Mouse (Mus musculus) midbrain, embryonic 10.5 days (tissue): ENCODE measurements around the gene Begain. TPM values are rescaled to one million over a fixed set of nuclear protein-coding genes. Genes with fewer than 3 reads are reported as not detected.

ENCODE experiments used
- DNase-seq: peaks from one replicate; pipeline ENCODE4 v3.0.0-alpha.2; 2017; ENCODE audit warnings: low spot score
- H3K27ac ChIP-seq: fragments of 300-500 bp; sonication (generic); replicated peaks from 2 replicates; pipeline ENCODE4 v1.5.1; 2016; ENCODE audit warnings: mild to moderate bottlenecking
- H3K27me3 ChIP-seq: fragments of 300-500 bp; sonication (generic); 2 replicates; pipeline ENCODE4 v1.6.1; 2016; ENCODE audit warnings: low read depth, mild to moderate bottlenecking; ENCODE audit not compliant: poor library complexity, severe bottlenecking
- H3K36me3 ChIP-seq: fragments of 300-500 bp; sonication (generic); 2 replicates; pipeline ENCODE4 v1.6.1; 2016; ENCODE audit warnings: mild to moderate bottlenecking, moderate library complexity
- H3K4me1 ChIP-seq: fragments of 300-500 bp; sonication (generic); 2 replicates; pipeline ENCODE4 v1.6.1; 2016
- H3K4me3 ChIP-seq: fragments of 300-500 bp; sonication (generic); 2 replicates; pipeline ENCODE4 v1.5.1; 2016; ENCODE audit warnings: mild to moderate bottlenecking, moderate library complexity
- H3K9me3 ChIP-seq: fragments of 300-500 bp; sonication (generic); replicated peaks from 2 replicates; pipeline ENCODE4 v1.6.1; 2016; ENCODE audit warnings: mild to moderate bottlenecking
- WGBS: fragments of 180-500 bp; shearing (Covaris S2); methylation state at CpG from one replicate; pipeline ENCODE4 v1.1.7; 2016; 5-methylcytosine and 5-hydroxymethylcytosine counted together
- polyA plus RNA-seq: library from polyadenylated mRNA; unstranded; fragments of >200 nt; fragmentation: Nextera tagmentation; extraction: Ambion mirVana; gene quantifications from 2 replicates; pipeline ENCODE4 v1.2.1, GENCODE M21; 2016

Begain gene
- polyA plus RNA-seq, 1 experiment from 2014 or later = 4.3 TPM

DNA sequence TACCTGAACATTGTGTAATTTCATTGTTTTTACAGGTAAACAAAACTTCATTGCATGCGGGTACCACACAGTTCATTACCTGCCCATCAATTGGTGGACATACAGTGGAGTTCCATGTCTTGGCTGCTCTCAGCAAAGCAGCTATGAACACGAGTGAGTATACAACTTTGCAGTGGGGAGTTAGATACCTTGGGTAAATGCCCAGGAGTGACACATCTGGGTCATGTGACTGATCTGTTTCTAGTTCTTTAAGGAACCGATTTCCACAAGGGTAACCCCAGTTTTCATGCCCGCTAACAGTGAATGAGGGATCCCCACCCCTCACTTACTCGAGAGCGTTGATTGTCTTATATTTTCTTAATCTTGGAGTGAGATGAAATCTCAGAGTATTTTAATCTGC lies 9.0 kb upstream of the Begain start:
- no peaks in the 10 kb centered on the region for H3K4me1 ChIP-seq
- no peaks in the 10 kb centered on the region for H3K27me3 ChIP-seq
- no peaks in the 10 kb centered on the region for H3K9me3 ChIP-seq
- no peaks in the 10 kb centered on the region for H3K36me3 ChIP-seq
- no peak overlapping the region for H3K4me3 ChIP-seq
- H3K27ac ChIP-seq = no peak overlapping the region
- whole genome bisulfite sequencing = 84% methylated on average over 6 of the region's 6 CpGs
- DNase-seq = no peak

DNA sequence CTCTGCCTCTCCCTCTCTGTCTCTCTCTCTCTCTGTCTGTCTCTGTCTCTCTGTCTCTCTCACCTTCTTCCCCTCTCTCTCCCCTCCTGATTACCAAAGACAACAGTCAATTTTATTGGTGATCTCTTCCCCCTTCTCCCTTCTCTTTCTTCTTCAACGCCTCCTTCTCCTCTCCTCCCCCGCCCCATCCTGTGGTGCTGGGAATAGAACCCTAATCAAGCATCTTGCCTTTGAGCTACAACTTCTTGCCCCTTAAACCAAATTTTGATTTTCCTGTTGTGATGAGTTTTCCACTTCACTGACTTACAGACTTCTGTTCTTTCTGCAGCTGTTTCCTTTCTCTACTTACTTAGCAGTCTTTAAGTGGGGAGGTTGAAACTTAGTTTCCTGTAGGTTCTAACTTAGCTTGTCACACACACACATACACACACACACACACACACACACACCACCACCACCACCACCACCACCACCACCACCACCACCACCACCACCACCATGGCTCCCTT lies 6.8 kb upstream of the Begain start:
- Histone ChIP-seq H3K4me1 (no peaks in the 10 kb centered on the region), H3K9me3 (no peaks in the 10 kb centered on the region), H3K36me3 (no peaks in the 10 kb centered on the region), H3K27ac (no peak overlapping the region), H3K27me3 (peaks cover 9% of the 10 kb centered on the region), H3K4me3 (no peak overlapping the region)
- no peak for DNase-seq
- WGBS = 80% methylated on average over 2 of the region's 2 CpGs

DNA sequence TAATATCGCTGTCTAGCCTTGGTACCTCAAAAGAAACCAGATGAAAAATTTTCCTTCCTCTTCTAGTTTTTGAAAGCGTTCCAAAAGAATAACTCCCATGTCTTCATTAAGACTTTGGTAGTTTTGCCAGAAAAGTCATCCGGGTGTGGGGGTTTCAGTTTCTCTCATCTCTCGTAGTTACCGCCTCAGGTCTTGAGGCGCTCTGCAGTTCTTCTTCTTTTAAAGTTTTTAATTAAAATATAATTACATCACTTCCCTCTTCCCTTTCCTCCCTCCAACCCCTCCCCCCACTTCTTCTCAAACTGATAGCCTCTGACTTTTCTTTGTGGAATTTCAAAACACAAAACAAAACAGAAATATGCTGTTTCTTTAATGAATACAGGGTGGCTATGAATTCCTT lies 6.1 kb upstream of the Begain start:
- DNase-seq = no peak
- Histone ChIP-seq H3K4me1 (no peaks in the 10 kb centered on the region), H3K27me3 (peaks cover 16% of the 10 kb centered on the region), H3K4me3 (no peak overlapping the region), H3K36me3 (no peaks in the 10 kb centered on the region), H3K27ac (no peak overlapping the region), H3K9me3 (no peaks in the 10 kb centered on the region)
- 87% methylated on average over 6 of the region's 6 CpGs for WGBS

DNA sequence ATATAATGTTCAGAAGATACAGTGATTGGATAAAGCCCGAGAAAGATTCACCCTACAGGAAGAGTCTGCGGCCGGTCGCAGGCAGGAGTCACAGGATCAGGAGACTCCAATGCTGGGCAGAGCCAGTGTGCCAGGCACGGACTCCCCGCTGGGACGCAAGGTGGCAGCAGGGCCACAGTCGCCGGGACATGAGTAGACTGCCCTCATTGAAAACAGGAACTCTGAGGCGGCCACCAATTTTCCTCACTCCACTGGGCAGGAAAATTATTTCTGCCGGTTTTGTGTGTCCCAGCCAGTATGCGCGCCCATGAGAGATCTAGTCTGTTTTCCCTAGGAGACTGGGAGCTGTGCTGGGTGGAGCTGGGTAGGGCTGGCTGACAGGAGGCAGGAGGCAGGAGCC lies 3.2 kb upstream of the Begain start:
- Histone ChIP-seq H3K27ac (no peak overlapping the region), H3K36me3 (no peaks in the 10 kb centered on the region), H3K27me3 (peaks cover 36% of the 10 kb centered on the region), H3K4me3 (no peak overlapping the region), H3K9me3 (no peaks in the 10 kb centered on the region), H3K4me1 (peaks cover 23% of the 10 kb centered on the region)
- DNase-seq = no peak
- WGBS = 89% methylated on average over 13 of the region's 13 CpGs

DNA sequence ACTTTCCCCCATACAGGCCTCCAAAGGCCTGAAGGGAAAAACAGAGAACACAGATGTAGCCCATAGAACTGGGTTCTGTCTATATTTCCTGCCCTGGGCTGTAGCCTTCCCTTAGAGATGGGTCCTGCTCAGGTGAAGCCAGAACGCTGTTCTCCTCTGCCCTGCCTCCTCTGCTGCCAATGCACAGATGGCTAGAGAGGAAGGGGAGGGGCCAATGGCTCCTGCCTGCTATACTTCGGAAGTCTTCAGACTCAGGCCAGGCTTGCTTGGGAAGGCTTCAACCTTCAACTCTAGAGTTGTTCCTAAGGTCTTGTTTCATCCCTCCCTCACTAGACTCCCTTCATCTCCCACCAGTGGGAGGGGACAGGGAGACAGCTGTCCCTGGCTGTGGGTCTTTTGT lies 1.7 kb upstream of the Begain start:
- Histone ChIP-seq H3K4me3 (no peak overlapping the region), H3K9me3 (no peaks in the 10 kb centered on the region), H3K36me3 (no peaks in the 10 kb centered on the region), H3K27me3 (peaks cover 37% of the 10 kb centered on the region), H3K4me1 (peaks cover 23% of the 10 kb centered on the region), H3K27ac (no peak overlapping the region)
- DNase-seq = no peak
- 63% methylated on average over 2 of the region's 2 CpGs for WGBS

DNA sequence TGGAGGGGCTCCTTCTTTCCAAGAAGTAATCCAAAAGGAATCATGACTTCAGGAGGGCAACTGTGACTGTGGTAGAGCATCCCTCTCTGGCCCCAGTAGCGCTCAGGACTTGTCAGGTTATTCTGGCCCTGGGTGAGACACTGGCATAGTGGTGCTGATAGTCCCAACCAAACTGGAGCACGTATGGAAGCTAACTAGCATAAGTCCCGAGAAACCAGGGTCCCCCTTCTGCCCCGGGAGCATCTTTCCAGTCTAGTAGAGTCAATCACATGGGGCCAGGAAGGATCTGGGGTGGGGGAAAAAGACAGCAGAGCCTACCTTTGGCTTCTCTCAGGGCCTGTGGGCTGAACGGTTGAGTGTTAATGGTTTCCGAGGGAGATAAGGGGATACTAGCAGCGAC lies 721 bp upstream of the Begain start:
- DNase-seq = no peak
- peaks cover 23% of the 10 kb centered on the region for H3K4me1 ChIP-seq
- no peaks in the 10 kb centered on the region for H3K36me3 ChIP-seq
- no peaks in the 10 kb centered on the region for H3K9me3 ChIP-seq
- peak overlapping the region; percentile 88; the same call in 1 of the 2 replicates for H3K27ac ChIP-seq
- peaks cover 37% of the 10 kb centered on the region for H3K27me3 ChIP-seq
- H3K4me3 ChIP-seq = peak overlapping the region; percentile 68
- 76% methylated on average over 7 of the region's 7 CpGs for WGBS

DNA sequence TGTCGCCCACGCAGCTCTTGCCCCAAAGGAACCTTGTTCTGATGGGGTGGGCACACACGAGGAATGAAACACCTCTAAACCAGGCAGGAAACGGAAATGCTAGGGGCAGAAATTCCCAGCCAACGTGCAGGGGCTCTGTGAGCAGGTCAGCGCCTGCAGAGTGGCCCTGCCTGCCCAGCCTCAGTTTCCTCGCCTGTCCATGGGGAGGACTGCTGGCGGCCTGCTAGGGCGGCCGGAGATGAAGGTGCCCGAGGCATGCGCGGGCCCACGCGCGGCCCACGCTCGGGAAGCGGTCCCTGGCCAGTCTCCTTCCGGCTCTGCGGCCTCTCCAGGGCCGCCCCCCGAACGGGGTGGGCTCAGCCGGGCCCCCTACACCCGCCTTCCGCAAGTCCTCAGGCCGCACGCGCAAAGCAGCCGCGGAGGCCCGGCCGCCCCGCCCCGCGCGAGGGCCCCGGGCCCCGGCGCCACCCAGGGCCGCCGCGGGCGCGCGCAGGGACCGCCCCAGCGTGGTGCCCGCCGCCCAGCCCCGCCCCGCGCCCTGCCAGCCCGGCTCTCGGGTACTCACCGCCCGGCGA lies 369 bp downstream of the Begain start:
- DNase-seq = peak; percentile 58
- WGBS = 3% methylated on average over 45 of the region's 59 CpGs
- Histone ChIP-seq H3K36me3 (no peaks in the 10 kb centered on the region), H3K27me3 (peaks cover 37% of the 10 kb centered on the region), H3K9me3 (no peaks in the 10 kb centered on the region), H3K4me1 (peaks cover 23% of the 10 kb centered on the region), H3K27ac (peak overlapping the region; percentile 88), H3K4me3 (peak overlapping the region; percentile 68)

DNA sequence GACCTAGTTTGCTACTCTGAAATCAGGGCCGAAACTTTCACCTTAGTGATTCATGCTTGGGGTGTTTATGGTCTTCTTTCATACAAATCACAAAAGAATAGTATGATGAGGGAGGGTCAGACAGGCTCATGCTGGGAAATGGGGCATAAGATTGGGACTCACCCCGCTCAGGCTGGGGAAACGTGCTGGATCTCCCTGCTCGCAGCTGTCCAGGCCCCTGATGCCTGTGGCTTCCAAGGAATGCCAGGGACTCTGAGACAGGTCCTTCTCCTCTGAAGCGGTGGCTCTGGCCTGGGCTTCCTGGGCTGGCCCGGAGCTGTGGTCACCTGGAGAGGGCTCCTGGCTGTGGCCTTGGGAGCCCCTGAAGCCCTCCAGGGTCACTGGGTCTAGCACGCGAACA lies 9.4 kb downstream of the Begain start:
- Histone ChIP-seq H3K27ac (peak overlapping the region; percentile 13; the same call in 1 of the 2 replicates), H3K9me3 (no peaks in the 10 kb centered on the region), H3K4me1 (peaks cover 30% of the 10 kb centered on the region), H3K27me3 (peaks cover 50% of the 10 kb centered on the region), H3K36me3 (no peaks in the 10 kb centered on the region), H3K4me3 (no peak overlapping the region)
- no peak for DNase-seq
- WGBS = 81% methylated on average over 8 of the region's 8 CpGs

DNA sequence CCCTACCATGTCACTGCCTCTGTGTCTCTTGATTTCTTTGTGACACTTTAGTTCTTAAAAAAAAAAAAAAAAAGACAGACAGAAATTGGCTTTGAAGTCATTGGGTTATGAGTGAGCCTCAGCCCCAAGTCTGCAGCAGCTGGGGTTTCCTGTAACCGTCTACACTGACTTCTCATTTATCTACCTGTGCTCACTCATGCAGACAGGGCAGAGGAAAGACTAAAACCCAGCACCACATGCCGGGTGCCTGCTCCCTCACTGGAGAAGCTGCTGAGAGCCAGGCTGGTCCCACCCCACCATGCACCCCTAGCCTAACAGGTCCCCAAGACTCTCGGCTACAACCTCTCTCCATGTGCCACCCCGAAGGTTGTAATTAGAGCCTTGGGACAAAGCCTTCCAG lies 10.3 kb downstream of the Begain start:
- 78% methylated on average over 4 of the region's 4 CpGs for WGBS
- Histone ChIP-seq H3K27me3 (peaks cover 59% of the 10 kb centered on the region), H3K4me1 (peaks cover 39% of the 10 kb centered on the region)

DNA sequence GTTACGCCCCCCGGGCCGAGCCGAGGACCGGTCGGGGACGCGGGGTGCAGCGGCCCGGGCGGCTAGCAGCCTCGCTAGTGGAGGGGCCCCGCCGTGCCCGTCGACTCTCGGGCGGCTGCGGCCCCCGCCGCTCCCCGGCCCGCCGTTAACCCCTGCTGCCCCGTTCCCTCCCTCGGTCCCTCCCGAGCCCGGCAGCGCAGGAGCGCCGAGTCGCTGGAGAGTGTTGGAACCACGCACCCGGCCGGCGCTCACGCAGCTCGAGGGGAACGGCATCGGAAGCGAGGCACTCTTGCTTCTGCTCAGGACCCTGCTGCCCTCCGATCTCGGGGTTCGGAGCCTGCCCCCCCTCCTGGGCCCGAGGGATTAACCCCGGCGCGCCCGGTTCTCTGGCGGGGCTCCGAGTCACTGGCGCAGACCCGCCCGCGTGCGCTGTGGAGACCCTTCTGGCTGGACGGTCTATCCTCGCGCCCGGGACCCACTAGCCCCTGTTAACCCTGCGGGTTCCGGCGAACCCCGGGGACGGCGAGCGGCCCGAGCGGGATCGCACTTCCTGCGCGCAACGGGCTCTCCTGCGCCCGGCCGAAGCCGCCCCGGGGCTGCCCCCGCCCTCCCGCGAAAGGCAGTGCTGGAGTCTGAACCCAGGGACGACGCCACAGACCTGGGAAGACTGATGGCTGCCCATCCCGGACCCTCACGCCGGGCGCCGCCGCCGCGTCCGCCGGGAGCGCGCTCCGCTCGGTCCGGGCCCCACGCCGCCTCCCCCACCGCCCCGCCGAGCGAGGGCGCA lies 14.8 kb downstream of the Begain start:
- peak; percentile 57 for DNase-seq
- Histone ChIP-seq H3K4me3 (peak overlapping the region; percentile 67), H3K36me3 (no peaks in the 10 kb centered on the region), H3K4me1 (peaks cover 43% of the 10 kb centered on the region), H3K27ac (peak overlapping the region; percentile 77), H3K9me3 (no peaks in the 10 kb centered on the region), H3K27me3 (peaks cover 93% of the 10 kb centered on the region)
- WGBS = under 1% methylated on average over 99 of the region's 105 CpGs

More for the DNA sequence above, 10.3 kb downstream of the Begain start:
- DNase-seq = no peak
- no peaks in the 10 kb centered on the region for H3K9me3 ChIP-seq
- no peaks in the 10 kb centered on the region for H3K36me3 ChIP-seq
- no peak overlapping the region for H3K27ac ChIP-seq
- no peak overlapping the region for H3K4me3 ChIP-seq

DNA sequence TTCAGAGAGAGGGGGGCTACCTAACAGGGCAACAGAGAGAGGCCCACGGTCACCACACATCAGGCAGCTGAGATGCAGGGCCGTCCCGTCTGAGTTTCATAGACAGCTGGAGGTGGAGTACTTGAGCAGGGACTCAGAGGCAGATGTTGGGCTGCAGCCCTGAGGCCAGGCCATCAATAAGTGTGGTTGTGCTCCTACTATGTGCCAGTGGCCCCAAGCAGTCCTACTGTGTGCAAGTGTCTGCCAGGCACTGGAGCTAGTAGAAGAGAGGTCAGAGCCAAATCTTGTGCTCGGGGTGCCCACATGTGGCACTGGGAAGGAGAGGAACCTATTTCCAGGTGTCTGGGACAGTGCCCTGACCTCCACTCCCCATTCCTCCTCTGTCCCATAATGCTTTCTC lies 18.1 kb downstream of the Begain start:
- 86% methylated on average over 4 of the region's 4 CpGs for WGBS
- no peak for DNase-seq
- peaks cover 32% of the 10 kb centered on the region for H3K4me1 ChIP-seq
- H3K4me3 ChIP-seq = no peak overlapping the region
- peaks cover 78% of the 10 kb centered on the region for H3K27me3 ChIP-seq
- H3K36me3 ChIP-seq = no peaks in the 10 kb centered on the region
- H3K27ac ChIP-seq = no peak overlapping the region
- H3K9me3 ChIP-seq = no peaks in the 10 kb centered on the region

DNA sequence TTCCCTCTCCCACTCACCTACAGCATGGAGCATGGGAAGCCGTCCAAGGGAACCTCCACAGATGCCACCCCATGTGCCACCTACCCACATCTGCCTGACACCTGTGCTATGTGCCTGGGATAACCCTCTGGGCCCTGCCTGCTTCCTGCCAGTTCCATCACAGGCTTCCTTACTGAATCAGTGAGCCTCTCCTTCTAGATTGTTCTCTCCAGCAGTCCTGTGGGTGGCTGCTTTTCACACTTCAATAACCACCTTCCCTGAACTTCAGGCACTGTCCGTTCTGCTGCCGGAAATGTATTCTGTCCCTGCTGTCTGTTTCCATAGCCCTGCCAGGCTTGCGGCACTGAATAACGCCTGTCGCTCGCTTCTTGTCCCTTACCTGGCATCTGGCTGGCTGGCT lies 22.4 kb downstream of the Begain start:
- H3K27ac ChIP-seq = no peak overlapping the region
- no peaks in the 10 kb centered on the region for H3K9me3 ChIP-seq
- H3K36me3 ChIP-seq = no peaks in the 10 kb centered on the region
- no peak overlapping the region for H3K4me3 ChIP-seq
- 78% methylated on average over 7 of the region's 7 CpGs for WGBS
- H3K4me1 ChIP-seq = peaks cover 12% of the 10 kb centered on the region
- no peak for DNase-seq
- H3K27me3 ChIP-seq = peaks cover 54% of the 10 kb centered on the region

DNA sequence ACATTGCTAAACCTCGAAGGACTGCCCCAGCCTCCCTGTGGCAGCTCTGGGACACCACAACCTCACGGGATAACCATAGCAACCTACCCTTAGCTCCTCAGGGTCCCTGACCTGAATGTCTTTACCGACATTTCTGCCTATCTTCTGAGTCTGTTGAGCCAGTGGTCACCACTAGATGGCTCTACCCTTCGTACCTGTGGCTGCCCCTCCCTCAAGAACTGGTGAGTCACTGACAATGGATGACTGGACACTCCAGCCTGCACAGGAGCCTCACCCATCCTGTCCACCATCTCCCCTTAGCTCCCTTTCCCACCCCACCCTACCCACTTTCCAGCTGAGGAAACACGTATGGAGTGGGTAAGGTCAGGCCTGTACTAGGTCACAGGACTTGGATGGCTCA lies 23.5 kb downstream of the Begain start:
- WGBS = 30% methylated on average over 5 of the region's 5 CpGs
- H3K27me3 ChIP-seq = peaks cover 51% of the 10 kb centered on the region
- no peaks in the 10 kb centered on the region for H3K36me3 ChIP-seq
- H3K9me3 ChIP-seq = no peaks in the 10 kb centered on the region
- peaks cover 14% of the 10 kb centered on the region for H3K4me1 ChIP-seq
- no peak overlapping the region for H3K27ac ChIP-seq
- no peak for DNase-seq
- H3K4me3 ChIP-seq = no peak overlapping the region
